Mouse (Mus musculus) regulatory T cell (primary cell): Measurements from ENCODE around the gene Rab6b.
"Not testable (repeated sequence)": the region's sequence is repeated elsewhere in the genome, so short reads cannot be mapped to it uniquely, and the experiment has no call there.

Experiments used
- in situ Hi-C: fragments of 300-600 bp; cut with MboI, MseI; formaldehyde crosslinking; loops from one replicate; pipeline ENCODE4 v1.15.1; 2025; ENCODE audit warnings: high pct_unique_total_duplicates

Gene Rab6b

DNA sequence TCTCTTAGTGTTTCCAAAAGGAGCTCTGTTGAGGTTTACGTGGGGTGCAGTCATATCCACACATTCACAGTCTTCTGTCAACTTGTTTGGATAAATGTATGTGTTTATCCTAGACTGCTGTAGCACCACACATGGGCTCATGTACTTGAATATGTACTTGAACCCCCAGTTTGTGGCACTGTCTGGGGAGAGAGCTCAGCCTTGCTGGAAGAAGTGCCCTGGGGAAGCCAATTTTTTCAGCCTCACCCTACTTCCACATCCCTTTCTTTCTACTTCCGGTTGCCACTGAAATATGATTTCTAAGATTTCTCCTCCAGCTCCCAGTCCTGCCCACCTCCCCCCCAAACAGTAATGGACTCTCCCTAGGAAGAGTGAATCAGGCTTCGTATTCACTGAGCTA, 17.9 kb upstream of the Rab6b start:
- in situ Hi-C loops: loop anchor here (5.0 kb wide), 1 partner anchor 209 kb away; no protein-coding TSS in a partner anchor

DNA sequence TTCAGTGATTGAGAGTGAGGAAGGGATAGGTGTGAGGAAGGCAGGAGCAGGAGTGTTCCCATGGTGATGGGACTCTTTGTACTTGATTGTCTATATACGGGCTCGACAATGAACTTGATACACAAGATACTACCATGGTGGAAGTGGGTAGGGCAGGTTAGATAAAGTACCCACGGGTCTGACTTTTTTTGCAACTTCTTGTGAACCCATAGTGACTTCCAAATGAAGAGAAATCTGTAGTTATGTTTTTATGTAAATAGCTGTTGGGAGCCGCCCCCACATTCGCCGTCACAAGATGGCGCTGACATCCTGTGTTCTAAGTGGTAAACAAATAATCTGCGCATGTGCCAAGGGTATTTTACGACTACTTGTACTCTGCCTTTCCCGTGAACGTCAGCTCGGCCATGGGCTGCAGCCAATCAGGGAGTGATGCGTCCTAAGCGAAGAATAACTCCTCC, 3.2 kb upstream of the Rab6b start:
- in situ Hi-C loops: not testable (repeated sequence)

DNA sequence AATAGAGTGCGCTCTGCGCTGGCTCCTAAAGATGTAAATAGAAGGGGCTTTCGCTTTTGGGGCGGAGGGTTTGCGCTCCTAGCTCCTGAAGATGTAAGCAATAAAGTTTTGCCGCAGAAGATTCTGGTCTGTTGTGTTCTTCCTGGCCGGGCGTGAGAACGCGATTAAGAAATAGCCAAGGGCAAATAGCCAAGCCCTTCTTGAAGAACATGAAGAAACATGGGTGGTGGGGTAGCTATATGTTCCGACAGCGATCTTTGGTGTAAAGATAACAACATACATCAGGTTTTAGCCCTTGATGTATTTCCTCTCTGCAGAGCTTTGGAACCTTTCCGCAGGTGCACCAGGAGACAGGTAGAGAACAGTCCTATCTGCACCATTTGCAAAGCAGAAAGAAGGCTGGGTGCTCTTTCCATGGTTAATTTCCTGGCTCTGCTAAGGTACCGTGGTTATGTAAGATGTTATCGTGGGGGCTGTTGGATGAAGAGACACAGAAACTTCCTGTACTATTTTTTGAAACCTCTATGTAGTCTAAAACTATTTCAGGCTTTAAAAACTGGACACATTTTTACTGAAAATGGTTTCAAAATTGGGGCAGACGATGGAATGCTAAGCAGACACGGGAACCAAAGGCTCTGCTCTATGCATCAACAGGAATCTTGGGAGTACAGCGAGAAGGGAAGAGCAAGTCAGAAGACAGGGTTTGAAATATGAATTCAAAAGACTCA, 2.5 kb upstream of the Rab6b start:
- in situ Hi-C loops: no loop called here

DNA sequence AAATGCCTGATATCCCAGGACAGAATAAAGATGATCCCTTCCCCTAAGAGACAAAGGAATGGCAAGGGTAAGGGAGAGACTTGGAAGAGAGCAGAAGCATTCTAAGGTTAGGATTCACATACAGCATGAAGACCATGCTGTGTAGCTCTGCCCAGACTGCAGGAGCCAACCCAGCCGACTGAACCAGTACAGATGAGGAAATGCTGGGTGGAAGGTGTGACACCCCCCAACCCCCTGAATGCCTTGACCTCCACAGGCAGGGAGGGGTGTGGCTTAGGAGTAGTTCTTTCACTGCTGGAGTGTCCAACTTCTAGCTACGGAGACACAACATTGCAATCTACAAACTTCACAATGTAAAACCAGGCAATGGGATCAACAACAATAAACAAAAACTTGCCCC, 1.7 kb upstream of the Rab6b start:
- in situ Hi-C loops: loop anchor here (5.0 kb wide), 1 partner anchor 257 kb away; the partner anchor contains the start of gene Cdv3

DNA sequence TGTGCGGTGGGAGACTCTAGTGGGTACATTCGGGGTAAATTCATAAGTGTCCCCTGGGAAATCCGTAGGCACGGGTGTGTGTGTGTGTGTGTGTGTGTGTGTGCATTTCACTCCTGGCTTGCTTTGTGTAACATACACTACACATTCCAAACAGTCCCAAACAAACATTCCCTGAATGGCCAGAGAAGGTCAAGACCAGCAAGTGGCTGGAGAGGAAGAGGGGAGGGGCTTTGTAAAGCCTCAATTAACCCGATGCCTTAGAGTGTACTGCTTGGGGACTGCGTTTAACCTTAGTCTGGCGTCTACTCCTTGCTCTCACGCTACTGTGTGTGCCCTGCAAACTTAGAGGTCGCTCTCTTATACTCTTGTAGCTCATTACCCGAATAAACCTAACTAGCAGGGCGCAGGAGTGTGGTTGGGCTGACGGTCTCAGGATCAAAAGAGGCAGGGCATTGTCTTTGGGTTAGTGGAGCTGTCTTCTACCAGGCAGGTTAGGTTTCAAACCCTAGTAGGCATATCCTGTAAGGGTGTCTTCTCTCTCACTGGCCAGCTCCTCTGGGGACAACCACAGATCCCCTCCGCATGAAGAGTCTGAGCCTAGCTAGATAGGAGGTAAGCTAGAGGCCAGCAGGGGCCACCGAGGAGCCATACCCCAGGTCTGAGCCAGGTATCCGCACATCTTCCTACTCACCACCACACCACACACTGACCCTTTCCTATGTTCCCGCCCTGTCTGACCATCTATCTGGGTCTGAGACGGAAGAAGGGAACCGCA, 673 bp upstream of the Rab6b start:
- in situ Hi-C loops: loop anchor here (5.0 kb wide), 1 partner anchor 256 kb away; the partner anchor contains the start of gene Cdv3

DNA sequence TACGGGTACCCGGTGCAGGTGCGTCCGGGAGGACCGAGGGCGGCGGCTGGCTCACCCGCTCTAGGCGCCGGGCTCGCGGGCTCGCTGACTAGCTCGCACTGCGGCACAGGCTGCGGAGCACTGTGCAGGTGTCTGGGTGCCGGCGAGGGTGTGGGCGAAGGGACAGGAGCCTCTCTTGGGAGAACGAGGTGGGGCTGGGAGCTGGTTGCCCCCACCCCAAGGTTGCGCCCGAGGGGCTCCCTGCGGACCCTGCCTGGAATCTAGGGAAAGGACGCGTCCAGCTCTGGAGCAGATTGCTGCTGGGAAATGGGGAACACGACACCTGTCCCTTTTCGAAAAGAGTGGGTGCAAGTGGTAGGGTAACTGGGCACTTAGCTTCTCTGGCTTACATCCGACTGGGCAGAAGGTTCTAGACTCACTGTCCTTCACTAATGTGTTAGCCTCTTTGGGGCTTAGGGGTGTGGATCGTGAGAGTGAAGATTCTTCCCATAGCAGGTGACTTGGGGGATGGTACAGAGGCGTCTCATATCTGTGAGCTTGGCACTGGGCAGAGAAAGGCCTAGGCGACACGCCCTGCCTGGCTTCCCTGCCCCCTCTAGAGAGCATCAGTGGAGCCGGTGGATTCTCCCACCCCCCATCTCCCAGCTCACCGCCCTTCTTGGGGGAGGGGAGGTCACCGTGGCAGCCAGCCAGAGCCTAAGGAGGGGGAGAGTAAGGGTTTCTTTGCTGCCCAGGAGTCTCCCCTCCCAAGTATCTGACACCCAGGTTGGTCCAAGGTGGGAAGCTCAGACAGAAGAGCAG, 1.1 kb downstream of the Rab6b start:
- in situ Hi-C loops: loop anchor here (5.0 kb wide), 1 partner anchor 255 kb away; the partner anchor contains the start of gene Cdv3

DNA sequence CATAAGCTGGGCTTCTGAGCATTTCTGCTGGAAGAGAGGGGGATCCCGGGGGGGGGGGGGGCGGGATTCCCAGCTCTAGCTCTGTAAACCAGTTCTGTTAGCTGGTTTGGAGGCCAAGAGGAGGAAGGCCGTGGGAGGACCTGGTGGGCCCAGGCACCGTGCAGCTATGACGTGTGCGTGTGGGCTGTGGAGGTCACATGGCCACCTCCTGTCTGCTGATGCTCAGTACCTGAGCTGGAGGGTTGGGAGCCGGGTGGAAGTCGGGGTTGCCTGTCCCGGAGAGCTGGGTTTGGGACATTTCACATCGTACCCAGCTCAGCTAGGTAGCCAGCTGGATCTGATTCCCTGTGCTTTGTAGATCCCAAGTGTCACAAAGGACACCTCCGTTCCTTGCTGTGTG, 1.8 kb downstream of the Rab6b start:
- in situ Hi-C loops: loop anchor here (5.0 kb wide), 1 partner anchor 254 kb away; the partner anchor contains the start of gene Cdv3

DNA sequence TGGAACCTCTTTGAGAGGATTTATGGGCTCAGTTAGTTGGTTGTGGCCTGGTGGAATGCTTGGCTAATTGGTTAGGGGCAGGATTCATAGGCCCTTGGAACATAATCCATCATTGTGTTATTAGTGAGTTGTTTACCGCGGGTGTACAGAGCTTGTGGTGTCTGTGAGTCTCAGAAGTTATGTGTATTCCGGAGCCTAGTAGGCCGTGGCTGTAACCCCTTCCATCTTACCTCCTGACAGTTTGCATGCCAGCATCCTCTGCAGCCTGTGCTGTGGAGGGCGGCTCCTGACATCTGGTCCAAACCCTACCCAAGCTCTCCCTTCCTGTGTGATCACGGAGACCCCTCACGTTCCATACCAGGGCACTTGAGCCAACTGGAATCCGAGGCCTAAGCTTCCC, 2.7 kb downstream of the Rab6b start:
- in situ Hi-C loops: loop anchor here (5.0 kb wide), 1 partner anchor 253 kb away; the partner anchor contains the start of gene Cdv3

DNA sequence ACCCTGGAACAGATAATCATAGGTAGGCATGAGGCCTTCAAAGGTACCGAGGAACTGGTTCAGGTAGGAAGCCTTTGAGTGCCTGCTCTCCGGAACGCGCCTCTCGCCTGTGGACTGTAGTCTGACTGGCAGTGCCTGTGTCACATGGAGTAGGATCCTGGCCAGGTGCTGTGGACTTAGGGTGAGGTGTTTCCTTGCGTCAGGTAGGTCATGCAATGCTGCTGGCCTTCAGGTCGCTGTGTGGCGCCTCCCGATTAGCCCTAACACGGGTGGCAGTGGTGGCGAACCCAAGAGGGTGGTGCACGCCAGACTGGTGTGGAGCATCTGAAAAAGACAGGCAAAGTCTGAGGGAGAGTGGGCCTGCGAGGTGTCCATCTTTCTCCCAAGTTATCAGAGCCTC, 3.3 kb downstream of the Rab6b start:
- in situ Hi-C loops: loop anchor here (5.0 kb wide), 1 partner anchor 252 kb away; the partner anchor contains the start of gene Cdv3

DNA sequence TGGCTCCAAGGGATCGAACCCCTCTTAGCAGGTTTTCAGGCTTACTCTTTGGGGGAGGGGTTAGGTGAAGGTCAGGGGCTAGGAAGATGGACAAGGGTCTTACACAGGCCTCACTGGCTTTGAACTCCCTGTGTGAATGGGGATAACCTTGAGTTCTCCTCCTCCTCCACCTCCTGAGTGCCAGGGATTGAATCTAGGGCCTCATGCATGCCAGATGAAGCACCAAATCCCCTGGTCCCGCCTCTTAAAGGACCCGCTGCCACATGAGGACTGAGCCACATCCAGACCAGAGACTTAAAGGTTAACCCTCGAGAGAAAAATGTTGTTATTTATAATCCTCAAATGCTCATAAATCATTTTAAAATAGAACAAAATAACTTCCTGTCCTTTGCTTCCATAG, 5.4 kb downstream of the Rab6b start:
- in situ Hi-C loops: no loop called here

DNA sequence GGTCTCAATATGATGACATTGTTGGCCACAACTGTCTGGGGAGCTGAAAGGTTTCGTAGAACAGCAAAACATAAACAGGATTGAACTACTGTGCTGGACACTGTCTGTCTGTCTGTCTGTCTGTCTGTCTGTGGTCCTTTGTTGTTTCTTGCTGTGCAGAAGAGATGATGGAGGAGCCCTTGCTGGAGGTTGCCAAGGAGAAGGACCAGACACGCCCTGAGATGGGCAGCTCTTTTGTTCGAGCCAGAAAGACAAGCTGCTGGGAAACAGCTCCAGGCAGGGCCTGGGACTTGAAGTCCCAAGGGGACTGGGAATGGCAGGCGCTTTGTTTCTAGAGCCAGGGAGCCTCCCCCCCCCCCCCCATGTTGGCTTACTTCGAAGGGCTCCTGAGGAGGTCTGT, 5.9 kb downstream of the Rab6b start:
- in situ Hi-C loops: no loop called here

DNA sequence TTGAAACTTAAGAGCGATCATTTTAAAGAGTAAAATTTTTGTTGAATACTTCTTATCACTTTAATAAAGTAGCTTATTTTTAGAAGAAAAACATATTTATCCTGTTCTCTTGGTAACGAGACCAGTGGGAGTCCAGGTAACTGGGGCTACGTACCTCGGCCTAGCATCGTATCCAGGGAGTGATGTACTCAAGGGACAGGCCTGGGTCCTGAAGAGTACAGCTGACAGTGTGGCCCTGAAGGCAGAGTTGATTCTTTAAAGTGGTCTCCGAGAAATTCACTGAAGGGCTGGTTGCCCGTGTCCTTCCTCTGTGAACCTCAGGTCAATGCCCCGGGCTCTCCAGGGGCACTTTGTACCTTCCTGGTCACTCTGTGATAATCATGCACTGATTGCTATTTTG, 6.4 kb downstream of the Rab6b start:
- in situ Hi-C loops: no loop called here

DNA sequence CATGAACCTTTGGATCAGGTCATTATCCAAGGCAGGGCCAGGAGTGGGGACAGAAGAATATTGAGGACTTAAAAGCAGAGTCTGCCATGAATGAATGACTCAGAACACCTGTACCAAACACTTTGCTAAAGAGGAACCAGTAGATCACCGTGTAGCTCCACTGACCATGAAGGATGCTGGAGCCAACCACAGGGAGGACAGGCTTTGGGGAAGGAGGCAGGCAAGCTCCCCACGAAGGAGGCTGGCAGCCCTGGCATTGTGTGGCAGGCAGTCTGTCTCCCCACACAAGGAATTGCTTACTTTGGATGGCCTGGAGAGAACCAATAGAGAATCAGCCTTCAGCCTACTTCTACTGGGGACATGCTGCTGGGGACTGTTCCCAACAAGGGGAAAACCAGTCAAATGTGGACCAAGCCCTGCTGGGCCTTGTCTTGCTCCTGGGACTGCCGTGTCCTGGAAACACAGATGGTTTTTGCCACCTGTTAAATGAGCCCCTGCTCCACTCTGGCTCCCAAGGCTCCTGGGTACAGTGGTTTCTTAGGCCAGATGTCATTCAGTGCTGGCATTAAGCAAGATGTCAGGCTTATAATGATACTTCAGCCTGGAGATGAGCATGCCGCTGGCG, 7.2 kb downstream of the Rab6b start:
- in situ Hi-C loops: no loop called here

DNA sequence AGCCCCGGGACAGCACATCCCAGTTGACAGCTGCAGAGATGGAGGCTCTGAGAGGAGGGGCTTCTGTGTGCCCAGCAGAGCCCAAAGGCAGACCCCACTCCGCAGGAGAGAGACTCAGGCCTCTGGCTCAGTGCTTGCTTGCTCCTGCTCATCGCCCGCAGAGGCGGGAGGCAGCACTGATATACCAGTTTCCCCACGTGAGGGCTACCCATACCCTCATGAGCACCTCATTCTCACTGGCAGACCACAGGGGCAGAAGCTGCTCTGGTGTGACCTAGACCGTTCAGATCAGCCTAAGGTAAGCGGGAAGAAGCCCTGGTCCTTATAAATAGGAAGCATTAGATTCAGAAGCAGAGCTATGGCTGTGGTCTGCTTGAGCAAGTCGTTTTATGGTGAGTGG, 8.2 kb downstream of the Rab6b start:
- in situ Hi-C loops: no loop called here

DNA sequence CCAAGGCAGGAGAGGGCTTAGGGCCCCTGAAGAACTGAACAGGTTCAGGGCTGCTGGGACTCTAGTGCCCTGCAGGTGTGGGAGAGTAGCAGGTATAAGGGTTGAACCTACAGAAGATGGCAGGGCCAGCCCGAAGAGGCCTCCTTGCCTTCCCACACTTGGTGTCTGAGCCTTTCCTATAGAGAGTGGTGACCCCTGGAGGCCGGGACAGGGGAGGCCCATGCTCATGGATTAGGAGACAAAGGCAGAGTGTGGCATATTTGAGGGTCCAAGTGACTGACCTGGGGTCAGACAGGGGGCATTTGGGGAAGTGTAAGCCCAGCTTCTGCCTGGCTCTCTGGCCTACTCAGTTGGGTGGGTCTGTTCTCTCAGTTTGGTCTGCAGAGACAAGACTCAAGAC, 8.6 kb downstream of the Rab6b start:
- in situ Hi-C loops: no loop called here

DNA sequence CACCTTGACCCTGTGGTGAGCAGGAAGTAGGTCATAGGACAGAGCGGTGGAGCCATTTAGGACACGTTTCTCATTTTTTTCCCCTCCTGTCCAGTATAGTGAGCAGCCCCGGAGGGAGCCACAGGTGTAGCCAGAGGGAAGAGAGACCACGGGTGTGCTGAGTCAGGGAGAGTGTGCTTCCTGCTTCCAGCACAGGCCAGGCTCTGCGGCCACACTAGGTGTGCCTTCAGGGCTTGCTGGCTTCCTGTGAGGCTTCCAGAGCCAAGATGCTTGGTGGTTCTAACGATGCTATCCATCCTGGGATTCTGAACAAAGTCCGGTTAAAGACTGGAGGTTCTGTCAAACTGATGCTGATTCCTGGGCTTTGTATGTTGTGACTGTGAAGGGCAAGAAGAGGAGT, 10.0 kb downstream of the Rab6b start:
- in situ Hi-C loops: no loop called here

DNA sequence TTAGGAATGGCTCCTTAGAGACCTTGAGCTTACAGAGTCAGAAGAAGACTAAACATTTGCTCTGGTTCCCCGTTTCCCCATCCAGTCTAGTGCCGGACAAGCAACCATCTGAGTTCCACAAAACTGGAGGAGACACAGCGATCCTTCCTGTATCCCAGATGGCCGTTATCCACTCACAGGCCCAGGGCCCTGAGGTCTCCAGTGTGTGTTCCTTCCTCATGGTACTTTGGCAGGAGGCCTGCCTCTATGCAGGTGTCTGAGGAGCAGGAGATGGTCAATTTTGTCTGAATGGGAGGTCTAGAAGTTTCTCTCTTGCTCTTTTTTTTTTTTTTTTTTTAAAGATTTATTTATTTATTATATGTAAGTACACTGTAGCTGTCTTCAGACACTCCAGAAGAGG, 13.2 kb downstream of the Rab6b start:
- in situ Hi-C loops: no loop called here

DNA sequence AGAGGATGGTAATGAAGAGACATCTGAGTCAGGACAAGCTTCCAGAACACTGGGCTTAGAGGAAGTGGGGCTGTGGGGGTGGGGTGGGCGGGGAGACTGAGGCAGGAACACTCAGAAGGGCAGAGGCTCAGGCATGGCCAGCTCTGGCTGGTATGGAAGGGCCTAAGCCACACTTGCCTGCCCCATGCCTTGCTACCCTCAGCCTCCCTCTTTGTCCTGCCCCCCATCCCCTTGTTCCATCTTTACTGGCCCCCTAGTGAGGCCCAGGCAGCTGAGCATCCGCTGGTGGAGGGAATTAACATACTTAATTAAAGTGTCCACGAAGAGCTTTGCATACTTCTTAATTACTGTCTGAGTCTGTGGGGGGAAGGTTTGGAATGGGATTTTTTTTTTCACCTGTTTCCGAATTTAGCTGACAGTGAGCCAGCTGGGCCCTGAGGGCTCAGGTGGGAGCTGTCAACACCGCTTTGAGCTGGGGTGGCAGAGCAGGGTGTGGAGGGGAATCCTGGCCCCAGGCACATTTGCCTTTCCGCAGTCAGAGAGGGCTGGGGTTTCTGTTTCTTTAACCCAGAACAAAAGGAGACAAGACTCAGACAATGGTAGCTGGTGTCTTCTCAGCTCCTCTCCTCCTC, 22.0 kb downstream of the Rab6b start:
- in situ Hi-C loops: no loop called here

DNA sequence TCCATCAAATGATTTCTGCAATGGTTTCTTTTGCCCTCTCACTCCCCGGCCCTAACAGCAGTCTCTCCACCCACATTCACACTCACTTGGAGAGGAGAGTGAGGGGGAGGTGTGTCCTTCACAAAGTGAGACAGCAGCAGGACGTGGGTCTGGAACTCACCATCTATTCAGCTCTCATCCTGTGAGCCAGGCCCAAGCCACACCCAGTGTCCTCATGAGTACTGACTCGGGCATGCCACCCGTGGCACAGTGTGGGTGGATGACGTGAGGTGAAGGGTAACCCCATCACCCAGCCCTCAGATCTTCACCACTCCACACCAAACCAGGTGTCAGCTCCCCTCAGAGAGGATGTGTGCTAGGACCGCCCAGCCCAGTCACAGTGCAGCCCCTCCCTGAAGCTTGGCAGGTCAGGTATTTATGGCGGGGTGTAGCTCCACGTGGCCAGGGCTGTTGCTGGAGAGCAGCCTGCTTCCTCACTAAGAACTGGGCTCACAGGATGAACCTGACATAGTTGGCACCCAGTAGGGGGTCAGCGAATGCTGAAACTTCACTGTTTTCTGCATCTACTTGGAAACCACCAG, 23.0 kb downstream of the Rab6b start:
- in situ Hi-C loops: no loop called here

DNA sequence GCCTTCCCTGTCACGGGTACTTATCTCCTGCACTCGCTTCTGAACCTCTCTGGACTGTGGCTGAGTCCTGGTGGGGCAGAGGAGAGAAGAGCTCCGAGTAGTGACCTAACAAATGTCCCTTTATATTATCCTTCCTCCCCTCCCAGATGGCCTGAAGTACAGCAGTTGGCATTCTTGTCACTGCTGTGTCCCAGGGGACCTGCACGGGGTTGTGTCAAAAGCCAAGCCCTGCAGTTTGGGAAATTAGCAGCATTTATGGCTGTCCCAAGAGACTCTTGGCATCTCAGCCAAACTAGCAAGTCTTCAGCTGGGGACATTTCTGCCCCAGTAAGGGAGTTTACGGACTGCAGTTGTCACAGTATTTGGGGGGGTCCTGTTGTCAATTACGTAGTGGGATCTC, 27.9 kb downstream of the Rab6b start:
- in situ Hi-C loops: no loop called here

DNA sequence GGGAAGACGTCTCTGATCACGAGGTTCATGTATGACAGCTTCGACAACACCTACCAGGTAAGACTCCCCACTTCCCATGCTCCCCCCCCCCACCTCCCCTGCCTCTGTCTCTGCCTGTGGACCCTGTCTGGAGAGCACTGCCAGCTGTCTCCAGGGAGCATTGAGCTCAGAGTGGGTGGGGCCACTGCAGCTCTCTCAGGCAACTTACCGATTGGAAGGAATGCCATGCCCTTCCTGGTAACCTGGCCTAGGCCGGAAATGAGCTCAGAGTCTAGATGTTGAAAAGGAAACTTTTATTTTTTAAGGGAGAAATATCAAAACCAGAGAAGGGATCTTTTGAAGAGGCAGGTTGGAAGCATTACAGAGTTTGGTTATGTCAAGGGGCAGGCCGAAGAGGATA, 28.8 kb downstream of the Rab6b start:
- in situ Hi-C loops: no loop called here
